Mouse (Mus musculus) gastrocnemius, adult 2 months (tissue): ENCODE results near the gene Fgfr2. TPM values are rescaled to one million over a fixed set of nuclear protein-coding genes. Genes with fewer than 3 reads are reported as not detected.

ENCODE experiments used
- DNase-seq: peaks from one replicate; pipeline ENCODE4 v3.0.0; 2022
- H3K27ac ChIP-seq: fragments of 200-600 bp; 2 replicates; pipeline ENCODE4 v1.8.1; 2022; ENCODE audit warnings: mild to moderate bottlenecking
- H3K4me3 ChIP-seq: fragments of 200-600 bp; 2 replicates; pipeline ENCODE4 v1.8.1; 2022; ENCODE audit warnings: mild to moderate bottlenecking, moderate library complexity
- CTCF ChIP-seq: fragments of 200-600 bp; IDR thresholded peaks from 2 replicates; pipeline ENCODE4 v1.8.1; 2022; ENCODE audit warnings: antibody characterized with exemption, mild to moderate bottlenecking, moderate library complexity
- intact Hi-C: fragments of 180-260 bp; cut with DNase I; formaldehyde crosslinking; loops from one replicate; pipeline ENCODE4 v1.15.1; 2025
- total RNA-seq, 2 experiments: library from RNA; stranded (reverse); gene quantifications; 2 replicates each; pipeline ENCODE4 v1.2.3; 2021

The Fgfr2 gene
- total RNA-seq, 2 experiments from 2014 or later, result 0.15 to 0.33 TPM

GRCm38 (mm10) chr7:132873043-132873442, 250.1 kb downstream of the Fgfr2 start:
- peak; percentile 33 for DNase-seq
- Histone ChIP-seq H3K4me3 (no peak overlapping the region), H3K27ac (peak overlapping the region; percentile 84)
- TF ChIP-seq CTCF, result no peak
- intact Hi-C loops, result loop anchor here (10.0 kb wide), 1 partner anchor 52 kb away; no protein-coding TSS in a partner anchor

- no peak for TF ChIP-seq CTCF
- Histone ChIP-seq H3K4me3 (no peak overlapping the region), H3K27ac (no peak overlapping the region)
- intact Hi-C loops, result no loop called here
- no peak for DNase-seq
These were observed 256.8 kb downstream of the Fgfr2 start for GRCm38 (mm10) chr7:132866316-132866715.

GRCm38 (mm10) chr7:132859042-132859958, 263.9 kb downstream of the Fgfr2 start, which contains the start of gene Abraxas2:
Abraxas2 (plus strand) TSS chr7:132859225.
- Histone ChIP-seq H3K4me3 (peak within 1 kb of the TSS; percentile 79), H3K27ac (peak within 1 kb of the TSS; percentile 93)
- TF ChIP-seq CTCF, result no peak
- intact Hi-C loops, result no loop called here
- DNase-seq, result peak; percentile 93

GRCm38 (mm10) chr7:132858043-132858608, 265.0 kb downstream of the Fgfr2 start:
- peak; percentile 27; the same call in 1 of the 2 replicates for TF ChIP-seq CTCF
- no peak for DNase-seq
- H3K4me3 ChIP-seq, result no peak overlapping the region
- intact Hi-C loops, result no loop called here
- H3K27ac ChIP-seq, result no peak overlapping the region

GRCm38 (mm10) chr7:132856083-132856482, 267.1 kb downstream of the Fgfr2 start:
- intact Hi-C loops, result no loop called here
- Histone ChIP-seq H3K4me3 (no peak overlapping the region), H3K27ac (no peak overlapping the region)
- no peak for DNase-seq
- TF ChIP-seq CTCF, result no peak

- Histone ChIP-seq H3K4me3 (no peak overlapping the region), H3K27ac (no peak overlapping the region)
- intact Hi-C loops, result loop anchor here (2.0 to 5.0 kb wide), 3 partner anchors 42 to 197 kb away; partner anchors contain the start of gene Fam53b
- no peak for TF ChIP-seq CTCF
- DNase-seq, result no peak
These were observed 269.2 kb downstream of the Fgfr2 start for GRCm38 (mm10) chr7:132853946-132854345.

GRCm38 (mm10) chr7:132853361-132853760, 269.8 kb downstream of the Fgfr2 start:
- Histone ChIP-seq H3K27ac (no peak overlapping the region), H3K4me3 (no peak overlapping the region)
- DNase-seq, result no peak
- TF ChIP-seq CTCF, result no peak
- intact Hi-C loops, result loop anchor here (2.0 to 5.0 kb wide), 3 partner anchors 41 to 197 kb away; partner anchors contain the start of gene Fam53b

GRCm38 (mm10) chr7:132852173-132852844, 270.8 kb downstream of the Fgfr2 start, which contains the start of gene Eef1akmt2:
Eef1akmt2 (minus strand) TSS chr7:132852673.
- TF ChIP-seq CTCF, result peak; percentile 60
- intact Hi-C loops, result loop anchor here (2.0 to 5.0 kb wide), 3 partner anchors 40 to 196 kb away; partner anchors contain the start of gene Fam53b
- Histone ChIP-seq H3K27ac (peak within 1 kb of the TSS; percentile 95), H3K4me3 (peak within 1 kb of the TSS; percentile 89)
- peak; percentile 84 for DNase-seq

- intact Hi-C loops, result no loop called here
- no peak overlapping the region for H3K4me3 ChIP-seq
- H3K27ac ChIP-seq, result no peak overlapping the region
- DNase-seq, result no peak
- TF ChIP-seq CTCF, result no peak
These were observed 280.0 kb downstream of the Fgfr2 start for GRCm38 (mm10) chr7:132843152-132843551.

- no peak for TF ChIP-seq CTCF
- intact Hi-C loops, result no loop called here
- no peak overlapping the region for H3K27ac ChIP-seq
- H3K4me3 ChIP-seq, result no peak overlapping the region
- DNase-seq, result no peak
These were observed 280.7 kb downstream of the Fgfr2 start for GRCm38 (mm10) chr7:132842455-132842854.

- TF ChIP-seq CTCF, result no peak
- H3K4me3 ChIP-seq, result no peak overlapping the region
- no peak for DNase-seq
- H3K27ac ChIP-seq, result no peak overlapping the region
- intact Hi-C loops, result no loop called here
These were observed 281.9 kb downstream of the Fgfr2 start for GRCm38 (mm10) chr7:132841287-132841686.

GRCm38 (mm10) chr7:132830955-132831354, 292.2 kb downstream of the Fgfr2 start:
- no peak for TF ChIP-seq CTCF
- intact Hi-C loops, result no loop called here
- DNase-seq, result no peak
- Histone ChIP-seq H3K27ac (no peak overlapping the region), H3K4me3 (no peak overlapping the region)
